Mouse (Mus musculus) stomach, embryonic 15.5 days (tissue): ENCODE data around the gene Foxred1. TPM values are rescaled to one million over a fixed set of nuclear protein-coding genes. Genes with fewer than 3 reads are reported as not detected.

ENCODE experiments used
- ATAC-seq: fragments of 200-750 bp; cut with Nextera tagmentation; 2 replicates; pipeline ENCODE4 v1.8.0; 2017; ENCODE audit warnings: low read depth, moderate number of reproducible peaks, moderate TSS enrichment; ENCODE audit not compliant: insufficient read depth, low FRiP score
- H3K27ac ChIP-seq: fragments of 300-500 bp; sonication (generic); 2 replicates; pipeline ENCODE4 v1.5.1; 2015; ENCODE audit warnings: mild to moderate bottlenecking, inconsistent platforms
- H3K27me3 ChIP-seq: fragments of 300-500 bp; sonication (generic); replicated peaks from 2 replicates; pipeline ENCODE4 v1.6.1; 2015; ENCODE audit warnings: inconsistent platforms
- H3K36me3 ChIP-seq: fragments of 300-500 bp; sonication (generic); 2 replicates; pipeline ENCODE4 v1.6.1; 2015; ENCODE audit warnings: inconsistent platforms
- H3K4me1 ChIP-seq: fragments of 300-500 bp; sonication (generic); 2 replicates; pipeline ENCODE4 v1.6.1; 2015; ENCODE audit warnings: inconsistent platforms
- H3K4me2 ChIP-seq: fragments of 300-500 bp; sonication (generic); 2 replicates; pipeline ENCODE4 v1.6.1; 2015; ENCODE audit warnings: mild to moderate bottlenecking, inconsistent platforms
- H3K4me3 ChIP-seq: fragments of 300-500 bp; sonication (generic); replicated peaks from 2 replicates; pipeline ENCODE4 v1.5.1; 2015; ENCODE audit warnings: inconsistent platforms
- H3K9ac ChIP-seq: fragments of 300-500 bp; sonication (generic); 2 replicates; pipeline ENCODE4 v1.6.1; 2015; ENCODE audit warnings: inconsistent platforms
- H3K9me3 ChIP-seq: fragments of 300-500 bp; sonication (generic); 2 replicates; pipeline ENCODE4 v1.6.1; 2016; ENCODE audit warnings: inconsistent platforms
- WGBS: fragments of 180-500 bp; shearing (Covaris S2); methylation state at CpG from one replicate; pipeline ENCODE4 v1.1.7; 2015; 5-methylcytosine and 5-hydroxymethylcytosine counted together
- polyA plus RNA-seq: library from polyadenylated mRNA; unstranded; fragments of >200 nt; fragmentation: Nextera tagmentation; extraction: Ambion mirVana; gene quantifications from 2 replicates; pipeline ENCODE4 v1.2.1, GENCODE M21; 2015

Gene Foxred1
- 39.7 and 46.6 TPM in 2 replicates for polyA plus RNA-seq

- Histone ChIP-seq H3K9ac (peak within 1 kb of the TSS; percentile 85), H3K4me2 (peak within 1 kb of the TSS; percentile 81), H3K36me3 (peaks cover 35% of the 10 kb centered on the region), H3K27me3 (no peaks in the 10 kb centered on the region), H3K9me3 (no peaks in the 10 kb centered on the region), H3K4me3 (peak within 1 kb of the TSS; percentile 83), H3K27ac (peak within 1 kb of the TSS; percentile 94), H3K4me1 (peaks cover 5% of the 10 kb centered on the region; the same call in 1 of the 2 replicates)
- under 1% methylated on average over 72 of the region's 72 CpGs for WGBS
- peak; percentile 100 for ATAC-seq
Measured at GRCm38 (mm10) chr9:35210542-35211474, at the start of gene Foxred1. Gene Foxred1, minus strand, starts transcription at chr9:35211055.

DNA sequence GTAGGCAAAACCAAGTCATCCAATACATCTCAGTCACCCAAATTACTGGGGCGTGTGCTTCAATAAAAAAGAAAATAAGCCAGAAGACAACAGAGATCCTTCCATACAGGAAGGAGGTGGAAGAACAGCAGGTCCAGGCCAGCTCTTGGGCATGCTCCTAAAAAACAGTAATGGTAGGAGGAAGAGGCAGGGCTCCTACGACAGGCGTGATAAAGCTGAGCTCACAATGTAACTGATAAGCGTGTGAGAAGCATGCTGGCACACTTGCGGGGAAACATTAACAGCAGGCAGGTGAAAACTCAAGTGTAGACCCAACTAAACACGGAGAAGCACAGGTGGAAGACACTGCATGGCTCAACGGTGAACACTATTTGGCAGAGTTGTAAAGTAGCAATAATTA is 46.5 kb upstream of the Foxred1 start:
- Histone ChIP-seq H3K4me2 (no peak overlapping the region), H3K27ac (no peak overlapping the region), H3K4me1 (no peaks in the 10 kb centered on the region), H3K9me3 (no peaks in the 10 kb centered on the region), H3K27me3 (no peaks in the 10 kb centered on the region), H3K36me3 (no peaks in the 10 kb centered on the region), H3K4me3 (no peak overlapping the region), H3K9ac (no peak overlapping the region)
- 78% methylated on average over 7 of the region's 7 CpGs for WGBS
- no peak for ATAC-seq

GRCm38 (mm10) chr9:35249476-35249875 is 38.6 kb upstream of the Foxred1 start:
- no peak for ATAC-seq
- Histone ChIP-seq H3K4me1 (no peaks in the 10 kb centered on the region), H3K9ac (no peak overlapping the region), H3K4me2 (no peak overlapping the region), H3K27me3 (no peaks in the 10 kb centered on the region), H3K4me3 (no peak overlapping the region), H3K9me3 (no peaks in the 10 kb centered on the region), H3K27ac (no peak overlapping the region), H3K36me3 (no peaks in the 10 kb centered on the region)

- 87% methylated on average over 2 of the region's 2 CpGs for WGBS
Measured at GRCm38 (mm10) chr9:35247405-35247804, 36.5 kb upstream of the Foxred1 start.

GRCm38 (mm10) chr9:35239734-35240133 is 28.9 kb upstream of the Foxred1 start:
- Histone ChIP-seq H3K4me2 (no peak overlapping the region), H3K9me3 (no peaks in the 10 kb centered on the region), H3K27me3 (no peaks in the 10 kb centered on the region), H3K36me3 (no peaks in the 10 kb centered on the region), H3K4me3 (no peak overlapping the region), H3K4me1 (no peaks in the 10 kb centered on the region), H3K9ac (no peak overlapping the region), H3K27ac (no peak overlapping the region)
- 72% methylated on average over 1 of the region's 1 CpGs for WGBS
- ATAC-seq = no peak

More at GRCm38 (mm10) chr9:35247405-35247804, 36.5 kb upstream of the Foxred1 start:
- no peak for ATAC-seq
- Histone ChIP-seq H3K4me3 (no peak overlapping the region), H3K36me3 (no peaks in the 10 kb centered on the region), H3K27ac (no peak overlapping the region), H3K4me2 (no peak overlapping the region), H3K27me3 (no peaks in the 10 kb centered on the region), H3K9ac (no peak overlapping the region), H3K4me1 (no peaks in the 10 kb centered on the region), H3K9me3 (no peaks in the 10 kb centered on the region)

GRCm38 (mm10) chr9:35238915-35239571 is 28.2 kb upstream of the Foxred1 start:
- H3K27ac ChIP-seq = no peak overlapping the region
- no peak overlapping the region for H3K4me2 ChIP-seq
- H3K9ac ChIP-seq = no peak overlapping the region
- no peaks in the 10 kb centered on the region for H3K9me3 ChIP-seq
- H3K4me3 ChIP-seq = no peak overlapping the region
- no peak for ATAC-seq
- no peaks in the 10 kb centered on the region for H3K4me1 ChIP-seq
- 69% methylated on average over 6 of the region's 6 CpGs for WGBS
- no peaks in the 10 kb centered on the region for H3K36me3 ChIP-seq
- no peaks in the 10 kb centered on the region for H3K27me3 ChIP-seq

DNA sequence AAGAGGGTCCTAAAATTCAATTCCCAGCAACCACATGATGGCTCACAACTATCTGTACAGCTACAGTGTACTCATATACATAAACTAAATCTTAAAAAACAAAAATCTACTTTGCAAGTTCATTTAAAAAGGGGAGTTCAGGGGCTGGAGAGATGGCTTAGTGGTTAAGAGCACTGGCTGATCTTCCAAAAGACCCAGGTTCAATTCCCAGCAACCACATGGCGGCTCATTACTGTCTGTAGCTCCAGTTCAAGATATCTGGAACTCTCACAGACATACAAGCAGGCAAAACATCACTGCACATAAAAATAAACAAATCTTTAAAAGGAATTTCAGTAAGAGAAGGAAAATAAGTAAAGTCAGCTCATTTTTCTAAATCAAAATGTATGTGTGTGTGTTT is 27.5 kb upstream of the Foxred1 start:
- Histone ChIP-seq H3K36me3 (no peaks in the 10 kb centered on the region), H3K9ac (no peak overlapping the region), H3K4me3 (no peak overlapping the region), H3K4me1 (no peaks in the 10 kb centered on the region), H3K9me3 (no peaks in the 10 kb centered on the region), H3K4me2 (no peak overlapping the region), H3K27me3 (no peaks in the 10 kb centered on the region), H3K27ac (no peak overlapping the region)
- 91% methylated on average over 1 of the region's 1 CpGs for WGBS
- no peak for ATAC-seq

DNA sequence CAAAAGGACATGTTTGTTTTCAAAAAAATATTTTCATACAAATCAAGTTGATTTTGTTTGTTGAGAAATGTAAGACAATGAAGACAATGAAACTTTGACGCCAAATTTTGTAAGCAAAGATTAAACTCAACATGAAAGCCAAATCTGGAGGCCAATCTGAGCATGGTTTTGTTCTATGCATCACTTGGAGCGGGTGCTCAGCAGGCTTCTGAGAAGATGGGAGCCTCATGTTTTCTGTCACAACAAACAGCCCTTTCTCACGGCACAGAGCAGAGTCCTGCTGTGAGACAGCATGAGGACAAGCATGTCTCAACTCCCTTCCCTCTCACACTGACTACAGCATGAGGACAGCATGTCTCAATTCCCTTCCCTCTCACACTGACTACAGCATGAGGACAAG is 25.1 kb upstream of the Foxred1 start:
- no peaks in the 10 kb centered on the region for H3K36me3 ChIP-seq
- H3K9me3 ChIP-seq = no peaks in the 10 kb centered on the region
- no peak for ATAC-seq
- WGBS = 68% methylated on average over 3 of the region's 3 CpGs
- no peaks in the 10 kb centered on the region for H3K4me1 ChIP-seq
- H3K27ac ChIP-seq = no peak overlapping the region
- no peak overlapping the region for H3K4me2 ChIP-seq
- H3K4me3 ChIP-seq = no peak overlapping the region
- H3K27me3 ChIP-seq = no peaks in the 10 kb centered on the region
- H3K9ac ChIP-seq = no peak overlapping the region

DNA sequence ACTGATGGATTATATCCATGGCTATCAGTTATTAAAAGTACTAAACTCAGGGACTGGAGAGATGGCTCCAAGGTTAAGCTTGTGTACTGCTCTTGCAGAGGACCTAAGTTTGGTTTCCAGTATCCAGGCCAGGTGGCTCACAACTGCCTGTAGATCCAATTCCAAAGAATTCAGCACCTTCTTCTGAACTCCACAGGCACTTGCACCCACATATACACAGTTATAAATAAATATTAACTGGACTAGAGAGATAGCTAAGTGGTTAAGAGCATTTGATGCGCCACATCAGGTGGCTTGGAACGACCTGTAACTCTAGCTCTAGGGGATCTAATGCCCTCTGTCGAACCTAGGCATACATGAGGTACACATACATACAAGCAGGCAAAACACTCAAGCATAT is 17.8 kb upstream of the Foxred1 start:
- H3K36me3 ChIP-seq = no peaks in the 10 kb centered on the region
- H3K4me1 ChIP-seq = no peaks in the 10 kb centered on the region
- ATAC-seq = no peak
- H3K27ac ChIP-seq = no peak overlapping the region
- no peak overlapping the region for H3K9ac ChIP-seq
- no peaks in the 10 kb centered on the region for H3K27me3 ChIP-seq
- H3K9me3 ChIP-seq = no peaks in the 10 kb centered on the region
- no peak overlapping the region for H3K4me2 ChIP-seq
- 86% methylated on average over 3 of the region's 3 CpGs for WGBS
- no peak overlapping the region for H3K4me3 ChIP-seq

DNA sequence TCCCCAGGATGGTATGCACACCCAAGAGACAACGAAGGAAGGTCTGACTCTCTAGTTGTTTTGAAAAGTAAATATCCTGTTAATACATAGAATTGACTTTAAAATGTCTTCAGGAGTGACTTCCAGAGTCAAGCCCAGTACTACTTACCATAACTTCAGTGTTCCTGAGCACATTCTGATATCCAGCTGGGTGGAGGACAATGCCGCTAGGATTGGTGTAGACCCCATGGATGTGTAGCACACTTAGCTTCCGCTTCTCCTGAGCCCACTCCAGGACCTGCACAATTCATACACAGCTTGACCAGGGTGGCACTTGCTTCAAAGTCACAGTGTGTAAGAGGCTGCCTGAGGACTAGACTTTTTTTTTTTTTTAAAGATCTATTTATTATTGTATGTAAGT is 12.6 kb upstream of the Foxred1 start:
- no peak for ATAC-seq
- H3K27me3 ChIP-seq = no peaks in the 10 kb centered on the region
- WGBS = 96% methylated on average over 3 of the region's 3 CpGs
- peaks cover 7% of the 10 kb centered on the region; the same call in 1 of the 2 replicates for H3K36me3 ChIP-seq
- no peak overlapping the region for H3K9ac ChIP-seq
- H3K4me1 ChIP-seq = no peaks in the 10 kb centered on the region
- no peak overlapping the region for H3K27ac ChIP-seq
- no peak overlapping the region for H3K4me2 ChIP-seq
- H3K9me3 ChIP-seq = no peaks in the 10 kb centered on the region
- H3K4me3 ChIP-seq = no peak overlapping the region

- ATAC-seq = no peak
- no peak overlapping the region for H3K4me3 ChIP-seq
- 73% methylated on average over 1 of the region's 1 CpGs for WGBS
- H3K36me3 ChIP-seq = peaks cover 27% of the 10 kb centered on the region
- H3K4me2 ChIP-seq = no peak overlapping the region
- no peak overlapping the region for H3K9ac ChIP-seq
- H3K4me1 ChIP-seq = no peaks in the 10 kb centered on the region
- H3K27ac ChIP-seq = no peak overlapping the region
- H3K27me3 ChIP-seq = no peaks in the 10 kb centered on the region
- no peaks in the 10 kb centered on the region for H3K9me3 ChIP-seq
Measured at GRCm38 (mm10) chr9:35217963-35218362, 7.1 kb upstream of the Foxred1 start.
